Mouse (Mus musculus) liver, adult 2 months (tissue): Measurements from ENCODE around the gene Nefh. TPM values are rescaled to one million over a fixed set of nuclear protein-coding genes. Genes with fewer than 3 reads are reported as not detected.
A peak's percentile ranks its signal among the peaks of the same experiment; 100 is the strongest.

Source experiments
- DNase-seq: peaks from one replicate; pipeline ENCODE4 v3.0.0-alpha.2; 2011; ENCODE audit warnings: low read depth, low spot score; ENCODE audit errors: extremely low read depth
- H3K27ac ChIP-seq: fragments of 200-500 bp; replicated peaks from 2 replicates; pipeline ENCODE4 v1.5.1; 2012; ENCODE audit warnings: low read depth, mild to moderate bottlenecking, control low read depth, inconsistent platforms, low read length; ENCODE audit not compliant: insufficient read depth
- H3K27me3 ChIP-seq: fragments of 200-500 bp; 2 replicates; pipeline ENCODE4 v1.6.1; 2012; ENCODE audit warnings: mild to moderate bottlenecking, moderate library complexity, low read length, inconsistent platforms; ENCODE audit not compliant: control insufficient read depth, insufficient read depth
- H3K36me3 ChIP-seq: fragments of 200-500 bp; 2 replicates; pipeline ENCODE4 v1.6.1; 2012; ENCODE audit warnings: low read length, inconsistent platforms; ENCODE audit not compliant: control insufficient read depth, insufficient read depth
- H3K4me1 ChIP-seq: fragments of 200-500 bp; 2 replicates; pipeline ENCODE4 v1.6.1; 2011; ENCODE audit warnings: low read length; ENCODE audit not compliant: control insufficient read depth, insufficient read depth
- H3K4me3 ChIP-seq: fragments of 200-500 bp; 2 replicates; pipeline ENCODE4 v1.5.1; 2011; ENCODE audit warnings: low read depth, mild to moderate bottlenecking, control low read depth, low read length, moderate library complexity; ENCODE audit not compliant: insufficient read depth
- H3K79me2 ChIP-seq: fragments of 200-500 bp; 2 replicates; pipeline ENCODE4 v1.6.1; 2012; ENCODE audit warnings: inconsistent platforms, mild to moderate bottlenecking, low read length, moderate library complexity; ENCODE audit not compliant: control insufficient read depth, insufficient read depth
- H3K9ac ChIP-seq: fragments of 200-500 bp; 2 replicates; pipeline ENCODE4 v1.6.1; 2012; ENCODE audit warnings: low read depth, mild to moderate bottlenecking, control low read depth, inconsistent platforms, low read length
- CTCF ChIP-seq: fragments of 200-500 bp; IDR thresholded peaks from 2 replicates; pipeline ENCODE4 v1.5.1; 2011; ENCODE audit warnings: low read depth, low read length, control low read depth
- POLR2A ChIP-seq: fragments of 200-500 bp; IDR thresholded peaks from 2 replicates; pipeline ENCODE4 v1.6.1; 2011; ENCODE audit warnings: low read length, control low read depth; ENCODE audit not compliant: insufficient read depth; ENCODE audit errors: extremely low read depth
- WGBS: fragments of 180-500 bp; shearing (Covaris S2); methylation state at CpG from one replicate; pipeline ENCODE4 v1.1.7; 2018; 5-methylcytosine and 5-hydroxymethylcytosine counted together
- polyA plus RNA-seq: library from polyadenylated mRNA; depleted of rRNA; stranded (reverse); fragments of >200 nt; gene quantifications from 2 replicates; pipeline ENCODE4 v1.2.3, GENCODE M21; 2012
- total RNA-seq: library from RNA; depleted of rRNA; stranded (reverse); fragments of >200 nt; gene quantifications from 2 replicates; pipeline ENCODE4 v1.2.3, GENCODE M21; 2014

Nefh gene
- total and polyA plus RNA-seq, 2 experiments = 0.09 TPM; not detected in 1

- Histone ChIP-seq H3K79me2 (no peaks in the 10 kb centered on the region), H3K27ac (peak overlapping the region; percentile 74), H3K4me3 (no peak overlapping the region), H3K9ac (no peak overlapping the region), H3K4me1 (no peaks in the 10 kb centered on the region), H3K36me3 (no peaks in the 10 kb centered on the region), H3K27me3 (no peaks in the 10 kb centered on the region)
- TF ChIP-seq CTCF (no peak), POLR2A (no peak)
- DNase-seq = peak; percentile 18
- WGBS = 69% methylated on average over 11 of the region's 11 CpGs
Measured at GRCm38 (mm10) chr11:4974376-4975122, 26.7 kb upstream of the Nefh start.

- no peaks in the 10 kb centered on the region for H3K79me2 ChIP-seq
- TF ChIP-seq CTCF (no peak), POLR2A (no peak)
- no peaks in the 10 kb centered on the region for H3K36me3 ChIP-seq
- no peak overlapping the region for H3K4me3 ChIP-seq
- H3K27me3 ChIP-seq = no peaks in the 10 kb centered on the region
- peak overlapping the region; percentile 74 for H3K27ac ChIP-seq
- WGBS = 81% methylated on average over 2 of the region's 2 CpGs
- no peak overlapping the region for H3K9ac ChIP-seq
- no peak for DNase-seq
- no peaks in the 10 kb centered on the region for H3K4me1 ChIP-seq
Measured at GRCm38 (mm10) chr11:4973871-4974256, 26.0 kb upstream of the Nefh start.

GRCm38 (mm10) chr11:4972967-4973870 lies 25.4 kb upstream of the Nefh start:
- Histone ChIP-seq H3K27ac (peak overlapping the region; percentile 74), H3K4me3 (no peak overlapping the region), H3K36me3 (no peaks in the 10 kb centered on the region), H3K27me3 (no peaks in the 10 kb centered on the region), H3K9ac (no peak overlapping the region), H3K79me2 (no peaks in the 10 kb centered on the region), H3K4me1 (no peaks in the 10 kb centered on the region)
- 52% methylated on average over 13 of the region's 13 CpGs for WGBS
- TF ChIP-seq CTCF = peak; percentile 73
- TF ChIP-seq POLR2A = no peak
- DNase-seq = peak; percentile 62

- Histone ChIP-seq H3K27ac (no peak overlapping the region), H3K79me2 (no peaks in the 10 kb centered on the region), H3K4me3 (no peak overlapping the region), H3K27me3 (no peaks in the 10 kb centered on the region), H3K9ac (no peak overlapping the region), H3K4me1 (no peaks in the 10 kb centered on the region), H3K36me3 (no peaks in the 10 kb centered on the region)
- WGBS = 80% methylated on average over 10 of the region's 10 CpGs
- no peak for DNase-seq
- TF ChIP-seq CTCF (no peak), POLR2A (no peak)
Measured at GRCm38 (mm10) chr11:4968376-4968775, 20.5 kb upstream of the Nefh start.

- no peak for DNase-seq
- Histone ChIP-seq H3K27me3 (no peaks in the 10 kb centered on the region), H3K79me2 (no peaks in the 10 kb centered on the region), H3K9ac (no peak overlapping the region), H3K27ac (no peak overlapping the region), H3K4me3 (no peak overlapping the region), H3K4me1 (no peaks in the 10 kb centered on the region), H3K36me3 (no peaks in the 10 kb centered on the region)
- TF ChIP-seq POLR2A (no peak), CTCF (no peak)
- WGBS = 66% methylated on average over 2 of the region's 2 CpGs
Measured at GRCm38 (mm10) chr11:4967549-4967948, 19.7 kb upstream of the Nefh start.
